Mouse (Mus musculus) T-helper 2 cell (primary cell): Measurements from ENCODE around the gene Atf1.

ENCODE experiments used
- in situ Hi-C: fragments of 300-600 bp; cut with MboI, MseI; formaldehyde crosslinking; loops from one replicate; pipeline ENCODE4 v1.15.1; 2025; ENCODE audit warnings: high pct_unique_total_duplicates

Atf1 gene

DNA sequence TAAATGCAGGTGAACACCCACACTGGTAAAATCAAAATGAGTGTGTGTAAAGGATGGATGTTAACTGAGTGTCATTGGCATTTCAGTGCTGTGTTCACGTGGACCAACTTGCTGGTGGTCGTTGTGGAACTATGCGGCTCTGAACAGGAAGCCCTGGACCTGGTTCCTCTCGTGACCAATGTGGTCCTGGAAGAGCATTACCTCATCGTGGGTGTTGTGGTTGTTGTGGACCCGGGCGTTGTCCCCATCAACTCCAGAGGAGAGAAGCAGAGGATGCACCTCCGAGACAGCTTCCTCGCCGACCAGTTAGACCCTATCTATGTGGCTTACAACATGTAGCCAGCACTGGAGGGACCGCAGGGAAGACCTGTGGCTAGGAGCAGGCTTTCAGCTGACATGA, 12.5 kb upstream of the Atf1 start:
- in situ Hi-C loops = no loop called here

DNA sequence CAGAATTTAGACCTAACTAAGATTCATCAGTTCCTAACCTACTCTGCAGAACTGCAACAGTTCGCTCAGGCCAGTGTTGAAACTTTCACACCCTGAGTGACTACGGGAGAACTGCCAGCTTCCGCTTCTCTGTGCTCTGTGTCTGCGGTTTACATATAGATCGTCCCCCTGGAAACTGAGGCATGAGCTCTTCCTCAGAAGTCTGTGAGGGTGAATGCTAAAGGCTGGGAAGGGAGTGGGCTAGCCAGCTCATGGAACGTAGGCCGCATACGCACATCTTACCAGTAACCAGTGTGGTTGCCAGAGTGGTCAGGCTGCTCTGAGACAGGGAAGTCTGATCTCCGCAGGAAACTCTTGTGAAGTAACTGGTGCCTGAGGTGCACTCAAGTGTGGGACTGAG, 11.4 kb upstream of the Atf1 start:
- in situ Hi-C loops = no loop called here

DNA sequence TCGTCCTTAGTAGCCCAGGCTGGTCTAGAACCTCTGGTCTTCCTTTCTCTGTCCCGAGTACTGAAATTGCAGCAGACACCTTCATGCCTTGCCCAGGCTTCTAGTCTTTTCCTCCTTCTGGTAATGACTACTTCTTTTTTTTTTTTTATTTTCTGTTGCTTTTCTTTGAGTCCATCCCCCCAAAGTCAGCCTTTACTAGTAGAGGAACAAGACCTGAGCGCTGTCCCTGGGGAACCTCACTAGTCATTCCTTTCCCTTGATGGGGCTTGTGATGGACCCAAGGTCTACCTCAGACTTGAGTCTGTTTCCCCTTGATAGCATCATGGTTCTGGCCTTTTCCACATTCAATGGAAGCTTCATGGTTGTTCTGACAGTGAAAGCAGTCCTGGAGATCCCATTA, 9.6 kb upstream of the Atf1 start:
- in situ Hi-C loops = no loop called here

DNA sequence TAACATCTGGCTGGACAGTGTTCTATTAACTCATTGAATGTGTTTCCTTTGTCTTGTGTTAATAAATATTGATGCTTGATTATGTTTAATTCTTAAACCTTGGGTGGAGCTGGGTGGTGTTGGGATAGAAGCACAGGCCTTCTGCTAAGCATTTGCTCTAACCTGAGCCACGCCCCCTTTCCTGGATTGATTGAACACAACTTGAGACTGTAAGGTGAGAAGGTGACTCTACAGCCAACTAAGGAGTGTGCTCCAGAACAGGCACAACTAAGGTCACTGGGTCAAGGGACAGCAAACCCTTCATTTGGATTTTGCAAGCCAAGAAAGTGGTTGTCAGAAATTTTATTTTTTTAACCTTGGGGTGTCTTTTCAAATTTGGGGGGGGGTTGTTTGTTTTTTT, 8.2 kb upstream of the Atf1 start:
- in situ Hi-C loops = no loop called here

DNA sequence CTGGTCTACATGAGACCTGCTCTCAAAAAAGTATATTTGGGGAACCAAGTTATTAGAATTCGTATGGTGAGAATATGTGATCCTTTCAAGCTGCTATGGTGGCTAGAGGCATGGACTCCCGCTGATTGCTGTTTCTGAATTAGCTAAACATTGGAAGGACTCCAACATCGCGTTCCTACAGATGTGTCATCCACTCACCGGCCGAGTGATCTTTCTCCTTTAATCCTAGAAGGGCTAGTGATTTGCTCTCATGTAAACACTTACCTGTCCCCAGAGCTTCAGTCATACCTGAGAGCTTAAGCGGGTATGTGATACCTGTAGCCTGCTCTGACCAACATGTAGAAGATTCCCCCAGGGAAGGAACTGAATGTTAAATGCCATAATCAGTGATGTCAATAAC, 6.7 kb upstream of the Atf1 start:
- in situ Hi-C loops = no loop called here

DNA sequence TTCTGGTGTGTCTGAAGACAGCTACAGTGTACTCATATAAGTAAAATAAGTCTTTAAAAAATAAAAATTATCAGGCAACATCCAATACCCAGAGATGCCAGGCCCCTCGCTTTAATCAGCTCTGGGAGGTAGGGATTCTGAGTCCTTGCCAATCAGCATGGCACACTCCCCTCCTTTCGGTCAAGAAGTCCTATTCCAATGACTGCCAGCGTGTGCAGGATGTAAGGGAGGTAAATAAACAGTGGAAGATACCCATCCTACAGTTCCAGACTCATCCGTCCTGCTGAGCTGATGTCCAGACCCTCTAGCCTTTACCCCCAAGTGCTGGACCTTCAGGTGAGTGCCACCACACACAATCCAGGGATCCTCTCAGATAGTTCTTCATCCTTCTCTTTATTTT, 2.2 kb upstream of the Atf1 start:
- in situ Hi-C loops = no loop called here

DNA sequence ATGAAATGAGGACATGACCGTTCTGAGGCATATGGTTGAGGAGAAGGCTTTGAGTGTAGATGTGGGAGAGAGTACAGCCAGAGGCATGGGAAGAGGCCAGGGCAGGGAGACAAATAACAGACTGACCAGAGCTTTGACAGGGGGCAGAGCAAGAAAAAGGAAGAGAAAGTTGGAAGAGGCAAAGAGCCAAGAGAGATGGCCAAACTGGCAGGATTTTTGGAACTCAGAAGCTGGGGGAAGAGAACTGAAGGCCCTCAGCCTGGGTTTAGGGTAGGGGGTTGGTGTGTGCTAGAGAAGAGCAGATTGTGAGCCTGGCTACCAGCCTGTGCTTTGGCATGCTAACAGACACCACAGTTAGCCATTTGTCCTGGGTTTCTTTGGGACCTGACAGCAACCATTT, 1.7 kb upstream of the Atf1 start:
- in situ Hi-C loops = no loop called here

DNA sequence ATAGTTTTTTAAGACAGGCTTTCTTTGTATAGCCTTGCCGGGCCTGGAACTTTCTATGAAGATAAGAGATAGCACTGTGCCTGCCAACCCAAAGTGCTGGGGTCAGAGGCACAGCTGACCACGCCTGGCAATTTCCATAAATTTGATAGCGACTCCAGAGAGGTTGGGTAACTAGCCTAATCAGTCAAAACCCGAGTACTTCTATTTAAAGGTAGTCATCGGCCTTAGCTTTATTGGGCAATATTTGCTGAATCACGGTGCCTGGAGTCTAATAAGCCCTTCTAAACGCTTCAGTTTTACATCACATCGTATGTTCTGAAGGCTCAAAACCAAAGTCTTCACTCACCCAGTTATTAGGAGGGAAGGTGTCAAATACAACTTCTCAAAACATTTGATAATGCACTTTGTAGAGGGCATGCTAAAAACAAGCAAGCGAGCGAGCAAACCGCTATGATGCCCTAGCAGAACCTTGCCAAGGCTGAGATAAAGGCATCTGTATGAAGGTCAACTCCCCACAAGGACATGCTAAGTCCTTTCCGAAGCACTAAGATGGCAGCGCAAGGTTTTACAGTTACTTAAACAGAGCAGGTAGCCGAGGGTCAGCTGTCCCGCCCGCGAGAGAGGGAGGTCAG, 472 bp upstream of the Atf1 start:
- in situ Hi-C loops = no loop called here

DNA sequence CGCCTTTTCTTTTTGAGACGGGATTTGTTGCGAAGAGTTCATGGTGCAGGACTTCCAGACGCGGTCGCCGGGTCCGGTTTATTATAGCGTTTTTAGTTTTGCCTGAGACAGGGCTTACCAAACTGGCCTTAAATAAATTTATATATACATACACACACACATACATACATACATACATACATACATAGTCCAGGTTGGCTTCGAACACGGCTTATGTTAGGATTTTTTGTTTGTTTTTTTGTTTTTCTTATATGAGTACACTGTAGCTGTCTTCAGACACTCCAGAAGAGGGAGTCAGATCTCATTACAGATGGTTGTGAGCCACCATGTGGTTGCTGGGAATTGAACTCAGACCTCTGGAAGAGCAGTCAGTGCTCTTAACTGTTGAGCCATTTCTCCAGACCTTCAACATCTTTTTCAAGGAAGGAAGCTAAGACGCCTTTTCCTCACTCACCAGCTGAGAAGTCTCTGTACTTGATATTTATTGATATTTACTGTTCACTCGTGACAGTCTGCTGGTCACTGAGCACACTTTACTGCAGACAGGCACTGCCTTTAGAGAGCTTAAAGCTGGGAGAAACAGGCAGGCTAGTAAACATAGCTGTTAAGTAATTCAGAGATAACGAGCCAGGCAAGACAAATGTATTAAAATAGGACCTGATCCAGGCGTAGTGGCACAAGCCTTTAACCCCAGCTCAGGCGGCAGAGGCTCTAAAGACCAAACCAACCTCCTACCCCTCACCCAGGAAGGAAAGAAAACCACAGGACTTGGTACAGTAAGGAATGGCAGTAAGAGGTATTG, 1.1 kb downstream of the Atf1 start:
- in situ Hi-C loops = no loop called here

DNA sequence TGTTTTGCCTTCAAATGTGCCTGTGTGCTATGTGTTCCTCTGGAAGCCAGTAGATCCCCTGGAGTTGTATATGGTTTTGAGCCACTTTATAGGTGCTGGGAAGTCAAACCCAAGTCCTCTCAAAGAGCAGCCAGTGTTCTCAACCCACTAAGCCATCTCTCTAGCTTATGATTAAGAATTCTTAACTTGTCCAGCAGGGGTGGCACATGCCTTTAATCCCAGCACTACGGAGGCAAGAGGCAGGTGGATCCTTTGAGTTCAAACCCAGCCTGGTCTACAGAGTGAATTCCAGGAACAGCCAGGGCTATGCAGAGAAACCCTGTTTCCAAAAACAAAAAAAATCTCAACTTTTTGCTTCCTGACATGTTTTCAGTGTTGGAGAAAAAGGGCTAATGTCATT, 3.0 kb downstream of the Atf1 start:
- in situ Hi-C loops = no loop called here

DNA sequence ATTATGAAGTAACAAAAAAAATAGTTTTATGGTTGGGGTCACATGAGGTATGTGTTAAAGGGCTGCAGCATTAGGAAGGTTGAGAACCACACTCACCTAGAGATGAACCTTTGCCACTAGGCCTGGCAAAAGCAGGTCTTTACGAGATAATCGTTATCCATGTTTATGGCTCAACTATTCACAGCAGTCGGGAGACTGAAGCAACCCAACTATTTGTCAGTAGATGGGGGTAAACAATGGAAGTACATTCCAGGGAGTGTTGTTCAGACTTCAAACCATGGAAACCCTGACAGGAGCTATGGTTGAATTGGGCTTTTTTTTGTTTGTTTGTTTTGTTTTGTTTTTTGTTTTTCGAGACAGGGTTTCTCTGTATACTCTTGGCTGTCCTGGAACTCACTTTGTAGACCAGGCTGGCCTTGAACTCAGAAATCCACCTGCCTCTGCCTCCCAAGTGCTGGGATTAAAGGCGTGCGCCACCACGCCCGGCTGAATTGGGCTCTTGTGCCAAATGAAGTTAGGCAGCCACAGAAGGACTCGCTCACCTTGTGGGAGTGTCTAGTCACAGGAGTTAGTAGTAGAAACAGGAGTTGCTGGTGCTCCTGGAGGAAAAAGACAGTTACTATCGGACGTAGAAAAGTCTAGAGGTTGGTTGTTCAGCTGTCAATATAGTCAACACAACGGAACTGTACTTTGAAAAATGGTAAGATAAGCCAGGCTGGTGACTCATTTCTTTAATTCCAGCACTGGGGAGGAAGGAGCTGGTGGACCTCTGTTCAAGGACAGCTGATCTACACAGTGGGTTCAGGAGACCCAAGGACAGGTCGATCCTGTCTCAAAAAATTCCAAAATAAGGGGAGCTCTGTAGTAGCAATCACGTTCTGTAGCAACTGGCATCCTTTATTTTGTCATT, 4.3 kb downstream of the Atf1 start:
- in situ Hi-C loops = no loop called here

DNA sequence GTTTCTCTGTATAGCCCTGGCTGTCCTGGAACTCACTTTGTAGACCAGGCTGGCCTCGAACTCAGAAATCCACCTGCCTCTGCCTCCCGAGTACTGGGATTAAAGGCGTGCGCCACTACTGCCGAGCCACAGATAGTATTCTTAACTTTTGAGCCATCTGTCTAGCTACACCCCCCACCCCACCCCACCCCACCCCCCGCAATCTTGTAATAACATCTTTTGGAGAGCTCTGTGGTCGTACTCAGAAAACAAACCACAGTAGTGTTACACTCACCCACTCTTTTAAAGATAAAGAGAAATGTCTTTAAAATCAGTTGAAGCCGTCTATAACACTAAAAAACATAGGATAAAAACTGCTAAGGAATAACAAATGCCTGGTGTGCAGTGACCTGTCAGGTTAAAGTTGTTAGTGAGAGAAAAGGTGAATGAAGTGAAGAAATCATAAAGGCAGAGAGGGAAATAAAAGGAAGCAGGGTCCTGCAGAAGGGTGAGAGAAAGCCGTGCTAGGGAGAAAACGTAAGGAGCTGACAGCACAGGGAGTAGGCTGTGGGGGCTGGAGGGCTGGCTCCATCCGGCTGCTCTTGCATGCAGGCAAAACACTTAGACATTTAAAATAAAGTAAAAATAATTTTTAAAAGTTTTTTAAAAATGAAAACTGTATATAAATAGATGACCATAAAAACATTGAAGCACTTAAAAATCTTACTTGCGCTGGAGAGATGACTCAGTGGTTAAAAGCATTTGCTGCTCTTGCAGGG, 7.8 kb downstream of the Atf1 start:
- in situ Hi-C loops = no loop called here

DNA sequence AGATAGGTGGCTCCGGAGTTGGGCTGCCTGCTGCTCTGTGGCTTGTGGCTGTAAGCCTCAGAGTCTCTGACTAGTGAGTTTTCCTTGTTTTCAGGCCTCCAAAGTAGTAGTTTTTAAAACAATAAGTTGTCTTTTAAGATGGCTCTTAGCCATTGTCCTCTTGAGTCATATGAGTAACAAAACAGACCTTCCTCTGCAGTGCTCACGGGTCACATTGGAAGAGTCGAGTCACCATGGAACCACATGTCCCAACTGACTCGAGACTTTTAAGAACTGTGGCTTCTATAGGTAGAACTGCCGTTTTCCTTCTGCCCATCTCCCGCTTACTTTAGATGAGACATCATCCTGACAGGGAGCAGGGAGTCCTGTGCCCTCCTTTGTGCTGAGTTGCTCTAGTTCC, 9.3 kb downstream of the Atf1 start:
- in situ Hi-C loops = no loop called here

DNA sequence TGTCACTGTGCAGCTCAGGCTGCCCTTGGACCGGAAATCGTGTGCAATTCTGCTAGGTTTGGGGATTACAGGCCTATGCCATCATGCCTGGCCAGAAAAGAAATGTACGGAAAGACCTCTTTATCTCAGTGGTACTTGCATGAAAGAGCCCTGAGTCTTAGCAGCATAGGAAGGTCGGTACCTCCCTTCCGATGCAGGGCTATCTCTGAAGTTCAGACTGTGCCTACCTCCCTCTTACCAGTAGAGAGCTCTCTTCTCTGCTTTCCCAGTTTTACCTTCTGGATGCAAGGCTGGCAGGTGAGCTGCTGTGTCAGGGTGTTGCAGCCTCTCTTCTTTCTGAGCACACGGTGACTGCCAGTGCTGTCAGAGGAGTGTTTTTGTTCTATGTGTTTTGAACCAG, 14.2 kb downstream of the Atf1 start:
- in situ Hi-C loops = no loop called here

DNA sequence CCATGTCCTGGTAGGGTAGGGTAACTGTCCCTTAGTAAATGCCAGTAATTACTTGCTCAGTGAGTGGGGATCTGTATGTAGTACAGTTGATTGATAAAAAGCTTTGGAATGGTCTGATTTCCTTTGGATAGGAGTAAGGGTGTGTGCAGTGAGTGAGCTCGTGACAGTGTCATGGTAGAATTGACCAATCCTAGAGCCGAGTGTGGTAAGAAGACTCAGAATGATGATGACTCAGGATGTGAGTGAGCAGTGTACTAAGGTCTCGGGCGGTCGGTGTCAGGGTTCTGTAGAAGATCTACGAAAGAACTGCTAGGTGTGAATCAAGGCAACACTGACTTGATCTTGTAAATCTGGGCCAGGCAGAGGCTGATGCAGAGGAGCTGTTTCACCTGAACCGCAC, 18.3 kb downstream of the Atf1 start:
- in situ Hi-C loops = no loop called here

DNA sequence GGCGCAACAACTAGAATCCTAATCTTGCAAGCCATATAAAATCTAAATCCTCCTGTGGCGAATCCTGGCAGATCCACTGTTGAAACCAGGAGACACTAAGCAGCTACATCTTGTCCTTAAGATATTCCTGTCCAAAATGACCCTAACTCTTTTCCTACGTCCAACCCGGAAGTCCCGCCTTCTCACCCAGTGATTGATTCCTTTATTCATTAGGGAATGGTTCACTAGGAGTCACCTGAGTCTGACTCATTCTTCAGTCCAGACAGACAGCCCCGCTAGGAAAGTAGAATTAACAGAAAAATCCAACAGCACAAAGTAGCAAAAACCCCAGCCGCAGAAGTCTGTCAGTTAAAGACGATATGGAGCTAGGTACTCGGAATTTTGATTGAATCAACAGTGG, 19.7 kb downstream of the Atf1 start:
- in situ Hi-C loops = no loop called here

DNA sequence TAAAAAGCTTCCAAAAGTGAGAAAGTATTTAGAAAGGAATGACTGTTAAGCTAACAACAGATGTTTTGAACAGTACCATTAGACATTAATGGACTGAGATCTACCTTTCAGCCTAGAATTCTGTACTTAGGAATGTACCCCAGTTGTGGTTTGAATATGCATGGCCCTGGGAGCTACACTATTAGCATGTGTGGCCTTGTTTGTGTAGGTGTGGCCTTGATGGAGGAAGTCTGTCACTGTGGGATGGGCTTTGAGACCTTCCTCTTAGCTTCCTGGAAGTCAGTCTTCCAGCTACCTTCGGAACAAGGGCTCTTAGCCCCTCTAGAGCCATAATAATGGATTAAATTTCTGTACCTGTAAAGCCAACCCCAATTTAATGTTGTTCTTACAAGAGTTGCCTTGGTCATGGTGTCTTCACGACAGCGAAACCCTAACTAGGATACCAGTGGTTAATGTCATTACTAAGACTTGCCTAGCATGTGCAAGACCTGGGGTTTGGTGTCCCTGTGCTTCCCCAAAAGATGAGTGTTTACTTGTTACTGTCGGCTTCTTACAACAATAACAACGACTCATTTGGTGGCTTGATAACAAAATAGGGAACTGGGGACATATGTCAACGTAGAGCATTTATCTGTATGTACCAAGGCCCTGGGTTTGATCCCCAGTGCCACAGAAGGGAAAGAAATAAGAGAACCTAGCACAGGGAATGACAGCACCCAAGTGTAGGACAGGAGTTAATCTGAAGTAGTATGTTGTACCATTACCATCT, 21.2 kb downstream of the Atf1 start:
- in situ Hi-C loops = no loop called here

DNA sequence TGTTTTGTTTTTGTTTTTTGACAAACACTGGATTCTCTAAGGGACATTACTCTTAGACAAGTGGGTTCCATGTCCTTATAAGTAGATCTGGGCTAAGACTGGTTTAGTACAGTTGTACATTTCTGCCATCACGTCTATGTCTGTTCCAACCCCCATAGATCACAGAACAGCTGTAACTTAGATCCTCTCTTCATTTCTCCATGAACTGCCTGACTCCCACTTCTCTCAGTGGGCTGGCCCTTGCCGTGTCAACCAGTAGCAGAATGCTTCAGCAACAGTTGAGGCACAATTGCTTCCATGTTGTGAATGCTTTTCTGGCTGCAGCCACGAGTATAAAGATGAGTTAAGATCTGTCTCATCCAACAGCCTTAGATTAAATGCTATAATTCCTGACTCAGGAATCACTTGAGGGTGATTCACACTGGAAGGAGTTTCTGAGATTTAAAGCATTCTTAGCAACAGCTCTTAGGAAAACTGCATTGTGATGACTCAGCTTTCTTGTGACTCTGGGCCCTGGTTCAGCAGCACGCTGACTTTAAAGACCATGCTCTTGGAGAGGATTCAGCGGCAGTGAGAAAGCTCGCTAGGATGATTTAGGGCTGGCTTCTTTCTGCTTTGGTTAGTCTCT, 23.6 kb downstream of the Atf1 start:
- in situ Hi-C loops = no loop called here

DNA sequence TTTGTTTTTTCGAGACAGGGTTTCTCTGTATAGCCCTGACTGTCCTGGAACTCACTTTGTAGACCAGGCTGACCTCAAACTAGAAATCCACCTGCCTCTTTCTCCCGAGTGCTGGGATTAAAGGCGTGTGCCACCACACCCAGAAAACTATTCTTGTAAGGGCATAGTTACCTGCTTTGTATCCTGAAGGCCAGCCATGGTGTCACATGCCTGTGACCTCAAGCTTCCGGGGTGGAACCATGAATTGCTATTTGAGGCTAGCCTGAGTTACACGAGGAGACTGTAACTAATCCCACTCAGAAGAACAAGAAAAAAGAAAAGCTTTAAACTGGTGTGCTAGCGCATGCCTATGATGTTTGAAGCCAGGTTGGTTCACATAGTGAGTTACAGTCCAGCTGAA, 28.8 kb downstream of the Atf1 start:
- in situ Hi-C loops = no loop called here

DNA sequence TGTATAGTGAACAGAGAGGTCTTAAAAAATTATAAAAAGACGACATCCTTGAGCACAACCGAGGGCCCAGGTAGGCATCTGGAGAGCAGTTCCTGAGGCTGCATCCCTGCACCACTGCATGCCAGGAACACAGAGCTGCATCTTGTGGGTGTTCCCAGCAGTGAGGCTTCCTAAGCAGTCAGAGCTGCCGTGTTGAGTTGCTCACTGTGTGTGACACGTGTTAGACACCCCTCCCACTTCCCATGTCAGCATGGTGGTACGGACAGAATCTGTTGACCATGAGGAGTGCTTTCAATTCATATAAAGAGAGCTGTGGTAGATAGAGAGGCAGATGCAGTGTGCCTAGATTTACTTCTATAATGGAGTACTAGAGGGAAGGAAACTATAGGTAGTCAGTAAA, 29.7 kb downstream of the Atf1 start:
- in situ Hi-C loops = no loop called here
